Mouse (Mus musculus) limb, embryonic 14.5 days (tissue): ENCODE measurements at regions not wholly inside any gene's neighbourhood (a gene's known extent, or its start where the extent isn't known, plus 50 kb on each side); places are given as distances from the start of the nearest gene placed in this dataset.

ENCODE experiments used
- ATAC-seq: fragments of 200-750 bp; cut with Nextera tagmentation; 2 replicates; pipeline ENCODE4 v1.8.0; 2017; ENCODE audit warnings: low read depth, moderate number of reproducible peaks, moderate TSS enrichment; ENCODE audit not compliant: low FRiP score
- DNase-seq: peaks from one replicate; pipeline ENCODE4 v3.0.0-alpha.2; 2015; ENCODE audit warnings: low spot score
- H3K27ac ChIP-seq: fragments of 300-500 bp; sonication (generic); replicated peaks from 2 replicates; pipeline ENCODE4 v1.5.1; 2014; ENCODE audit warnings: low read depth, mild to moderate bottlenecking, low read length, moderate library complexity, mixed read lengths
- H3K27me3 ChIP-seq: fragments of 300-500 bp; sonication (generic); 2 replicates; pipeline ENCODE4 v1.6.1; 2014; ENCODE audit warnings: low read length, mixed read lengths; ENCODE audit not compliant: control insufficient read depth, insufficient read depth
- H3K36me3 ChIP-seq: fragments of 300-500 bp; sonication (generic); 2 replicates; pipeline ENCODE4 v1.6.1; 2014; ENCODE audit warnings: mild to moderate bottlenecking, low read length, moderate library complexity, mixed read lengths; ENCODE audit not compliant: control insufficient read depth, insufficient read depth
- H3K4me1 ChIP-seq: fragments of 300-500 bp; sonication (generic); 2 replicates; pipeline ENCODE4 v1.6.1; 2014; ENCODE audit warnings: antibody characterized with exemption, low read length, mixed read lengths; ENCODE audit not compliant: control insufficient read depth, insufficient read depth
- H3K4me2 ChIP-seq: fragments of 300-500 bp; sonication (generic); replicated peaks from 2 replicates; pipeline ENCODE4 v1.6.1; 2014; ENCODE audit warnings: low read depth, mild to moderate bottlenecking, low read length, moderate library complexity; ENCODE audit not compliant: severe bottlenecking
- H3K4me3 ChIP-seq: fragments of 300-500 bp; sonication (generic); replicated peaks from 2 replicates; pipeline ENCODE4 v1.5.1; 2014; ENCODE audit warnings: low read length
- H3K9ac ChIP-seq: fragments of 300-500 bp; sonication (generic); 2 replicates; pipeline ENCODE4 v1.6.1; 2014; ENCODE audit warnings: mild to moderate bottlenecking, low read depth, low read length, moderate library complexity; ENCODE audit not compliant: severe bottlenecking
- H3K9me3 ChIP-seq: fragments of 300-500 bp; sonication (generic); 2 replicates; pipeline ENCODE4 v1.6.1; 2016; ENCODE audit warnings: low read length; ENCODE audit not compliant: control insufficient read depth
- POLR2A ChIP-seq: fragments of 200-500 bp; IDR thresholded peaks from 2 replicates; pipeline ENCODE4 v1.8.0; 2012; ENCODE audit warnings: inconsistent platforms, mild to moderate bottlenecking, moderate library complexity, borderline replicate concordance; ENCODE audit not compliant: insufficient read depth, insufficient read length; ENCODE audit errors: extremely low read depth
- WGBS: fragments of 180-500 bp; shearing (Covaris S2); extraction: QIAGEN DNeasy Blood & Tissue Kit; methylation state at CpG from one replicate; pipeline ENCODE4 v1.1.7; 2014; 5-methylcytosine and 5-hydroxymethylcytosine counted together

DNA sequence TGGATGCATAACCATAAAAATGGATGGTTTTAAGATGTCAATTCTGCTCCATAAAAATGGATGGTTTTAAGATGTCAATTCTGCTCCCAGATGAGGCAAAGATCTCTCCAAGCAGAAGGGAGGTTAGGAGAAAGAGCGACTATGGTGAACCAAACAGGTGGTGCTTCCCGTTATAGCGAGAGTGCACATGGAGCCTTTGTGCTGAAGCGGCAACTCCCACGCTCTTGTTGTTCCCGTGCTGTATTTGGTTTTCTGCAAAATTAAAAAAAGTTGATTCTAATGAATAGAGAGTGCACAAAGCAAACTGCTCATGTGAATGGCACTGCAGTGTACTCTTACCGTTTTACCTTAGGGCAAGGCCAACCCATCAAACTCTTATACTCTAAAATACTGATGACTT lies 497.5 kb upstream of the Nbea start:
- Histone ChIP-seq H3K9me3 (no peaks in the 10 kb centered on the region), H3K4me2 (no peak overlapping the region), H3K27me3 (no peaks in the 10 kb centered on the region), H3K4me3 (no peak overlapping the region), H3K36me3 (no peaks in the 10 kb centered on the region), H3K4me1 (no peaks in the 10 kb centered on the region), H3K27ac (no peak overlapping the region), H3K9ac (no peak overlapping the region)
- ATAC-seq (no peak), DNase-seq (no peak)
- no peak for TF ChIP-seq POLR2A
- WGBS = 94% methylated on average over 7 of the region's 7 CpGs

DNA sequence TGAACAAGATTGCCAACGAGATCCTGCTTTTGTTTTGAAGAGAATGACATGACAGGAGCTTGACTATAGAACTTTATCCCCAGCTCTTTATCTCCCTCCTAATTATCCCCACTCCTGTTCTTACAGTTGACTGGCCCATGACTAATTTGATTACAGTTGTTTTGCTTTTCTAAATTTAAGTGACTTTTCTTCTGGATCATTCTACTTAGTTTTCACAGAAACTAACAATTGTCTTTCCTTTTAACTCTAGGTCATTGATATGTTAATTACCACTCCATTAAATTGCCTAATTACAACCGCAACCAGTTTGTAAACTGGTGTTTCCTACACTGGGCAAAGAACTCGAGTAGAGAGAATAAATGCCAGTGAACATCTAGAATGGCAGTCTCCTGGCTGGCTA lies 485.3 kb upstream of the Nbea start:
- no peak for TF ChIP-seq POLR2A
- DNase-seq = no peak
- no peak overlapping the region for H3K27ac ChIP-seq
- H3K36me3 ChIP-seq = no peaks in the 10 kb centered on the region
- H3K9me3 ChIP-seq = no peaks in the 10 kb centered on the region
- WGBS = 50% methylated on average over 3 of the region's 3 CpGs
- H3K9ac ChIP-seq = no peak overlapping the region
- no peaks in the 10 kb centered on the region for H3K4me1 ChIP-seq
- no peaks in the 10 kb centered on the region for H3K27me3 ChIP-seq
- no peak overlapping the region for H3K4me3 ChIP-seq
- ATAC-seq = no peak
- no peak overlapping the region for H3K4me2 ChIP-seq

DNA sequence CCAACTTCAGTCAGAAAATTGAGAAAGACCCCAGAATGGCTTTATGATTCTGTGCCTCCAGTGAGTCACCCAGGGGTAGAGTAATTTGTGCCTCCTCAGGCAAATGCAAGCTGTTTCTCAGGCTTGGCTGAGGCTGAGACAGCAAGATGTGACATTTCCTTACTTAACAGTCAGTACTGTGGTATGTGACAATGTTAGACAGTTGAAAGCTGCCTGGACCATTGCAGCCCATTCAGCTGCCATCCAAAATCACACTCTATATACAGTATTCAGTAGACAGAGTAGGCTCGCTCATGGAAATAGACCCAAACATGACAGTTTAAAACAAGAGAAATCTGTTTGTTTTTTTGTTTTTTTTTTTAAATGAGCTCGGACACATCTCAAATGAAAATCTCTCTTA lies 477.1 kb upstream of the Nbea start:
- no peaks in the 10 kb centered on the region for H3K9me3 ChIP-seq
- H3K9ac ChIP-seq = no peak overlapping the region
- no peaks in the 10 kb centered on the region for H3K36me3 ChIP-seq
- H3K4me1 ChIP-seq = no peaks in the 10 kb centered on the region
- no peak for TF ChIP-seq POLR2A
- no peaks in the 10 kb centered on the region for H3K27me3 ChIP-seq
- no peak for ATAC-seq
- H3K27ac ChIP-seq = no peak overlapping the region
- no peak overlapping the region for H3K4me2 ChIP-seq
- H3K4me3 ChIP-seq = no peak overlapping the region
- DNase-seq = no peak
- 87% methylated on average over 2 of the region's 2 CpGs for WGBS

DNA sequence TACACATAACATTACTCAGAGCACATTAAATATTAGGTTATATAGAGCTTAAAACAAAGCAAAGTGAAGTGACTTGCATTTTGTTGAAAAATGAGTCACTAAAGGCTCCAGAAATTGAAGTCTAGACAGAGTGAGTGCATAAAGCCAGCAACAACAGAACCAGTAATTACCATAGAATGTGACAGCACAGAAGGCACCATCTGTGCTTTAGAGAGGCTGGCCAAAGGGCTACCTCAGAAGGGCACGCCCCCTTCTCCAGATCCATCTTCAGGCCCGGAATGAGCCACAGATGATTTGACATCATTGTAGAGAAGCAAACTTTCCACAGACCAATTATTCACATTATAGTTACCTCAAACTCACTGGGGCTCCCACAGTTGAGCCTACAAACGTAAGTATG lies 463.8 kb upstream of the Nbea start:
- no peak overlapping the region for H3K9ac ChIP-seq
- H3K27me3 ChIP-seq = no peaks in the 10 kb centered on the region
- no peak for TF ChIP-seq POLR2A
- 76% methylated on average over 3 of the region's 3 CpGs for WGBS
- H3K27ac ChIP-seq = no peak overlapping the region
- no peaks in the 10 kb centered on the region for H3K9me3 ChIP-seq
- H3K4me1 ChIP-seq = no peaks in the 10 kb centered on the region
- no peak overlapping the region for H3K4me2 ChIP-seq
- DNase-seq = no peak
- H3K4me3 ChIP-seq = no peak overlapping the region
- no peak for ATAC-seq
- no peaks in the 10 kb centered on the region for H3K36me3 ChIP-seq
